Mouse (Mus musculus): ENCODE measurements around the gene Dapk2.

Gene Dapk2

GRCm38 (mm10) chr9:66306414-66306813 is 148.4 kb downstream of the Dapk2 start:
- no peak for DNase-seq (ENCODE audit: extremely low spot score, low spot score)

- DNase-seq (ENCODE audit: extremely low spot score, low spot score) = peak; percentile 49
Observed at GRCm38 (mm10) chr9:66307341-66307740, 149.3 kb downstream of the Dapk2 start.

GRCm38 (mm10) chr9:66308741-66309140 is 150.7 kb downstream of the Dapk2 start:
- DNase-seq (ENCODE audit: extremely low spot score, low spot score) = no peak

DNA sequence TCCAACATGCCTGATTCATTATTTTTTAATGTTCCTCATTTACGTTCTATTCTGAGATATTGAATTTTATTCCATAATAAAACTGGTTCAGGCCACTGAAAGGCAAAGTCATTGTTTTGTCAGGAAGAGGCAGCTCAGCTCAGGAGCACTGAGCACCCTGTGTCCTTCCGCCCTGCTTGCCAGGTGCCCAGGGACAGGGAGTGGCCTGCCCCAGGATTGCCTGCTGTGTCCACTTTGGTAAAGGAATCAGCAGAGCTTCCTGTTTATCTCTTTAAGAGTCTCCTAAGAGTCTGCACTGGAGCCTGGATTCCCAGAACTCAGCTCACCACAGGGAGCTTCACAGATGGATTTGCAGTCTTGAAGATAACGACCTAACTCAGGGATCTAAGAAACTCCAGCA is 153.4 kb downstream of the Dapk2 start:
- no peak for DNase-seq (ENCODE audit: extremely low spot score, low spot score)

GRCm38 (mm10) chr9:66316603-66317002 is 158.6 kb downstream of the Dapk2 start:
- no peak for DNase-seq (ENCODE audit: extremely low spot score, low spot score)
